Mouse (Mus musculus) ES-CJ7 (cell line): Measurements from ENCODE around the gene Gm11444.

Source experiments
- DNase-seq: peaks from one replicate; pipeline ENCODE4 v3.0.0; 2011; ENCODE audit warnings: low read depth, low spot score

Gene Gm11444

GRCm38 (mm10) chr11:85814678-85815077 lies 35.5 kb downstream of the Gm11444 start:
- no peak for DNase-seq

- no peak for DNase-seq
Observed at GRCm38 (mm10) chr11:85812201-85812966, 37.7 kb downstream of the Gm11444 start.

- no peak for DNase-seq
Observed at GRCm38 (mm10) chr11:85811676-85812075, 38.5 kb downstream of the Gm11444 start.

GRCm38 (mm10) chr11:85811229-85811628 lies 38.9 kb downstream of the Gm11444 start:
- DNase-seq: no peak

GRCm38 (mm10) chr11:85807353-85807752 lies 42.8 kb downstream of the Gm11444 start:
- no peak for DNase-seq

- no peak for DNase-seq
Observed at GRCm38 (mm10) chr11:85805779-85806178, 44.4 kb downstream of the Gm11444 start.

- no peak for DNase-seq
Observed at GRCm38 (mm10) chr11:85804048-85804447, 46.1 kb downstream of the Gm11444 start.

- DNase-seq: no peak
Observed at GRCm38 (mm10) chr11:85800380-85800779, 49.8 kb downstream of the Gm11444 start.

GRCm38 (mm10) chr11:85799856-85800255 lies 50.3 kb downstream of the Gm11444 start:
- DNase-seq: no peak

- no peak for DNase-seq
Observed at GRCm38 (mm10) chr11:85799456-85799855, 50.7 kb downstream of the Gm11444 start.
